Mouse (Mus musculus) CH12.LX (cell line): ENCODE results near the gene Zfyve26. TPM values are rescaled to one million over a fixed set of nuclear protein-coding genes. Genes with fewer than 3 reads are reported as not detected.

Experiments used
- DNase-seq: peaks from one replicate; pipeline ENCODE4 v3.0.0-alpha.2; 2013; ENCODE audit errors: extremely low read depth
- H3K27ac ChIP-seq: 2 replicates; pipeline ENCODE4 v1.5.1; 2012; ENCODE audit warnings: low read depth, mild to moderate bottlenecking, control low read depth, moderate library complexity; ENCODE audit not compliant: insufficient read depth
- H3K27me3 ChIP-seq: replicated peaks from 2 replicates; pipeline ENCODE3; 2012; ENCODE audit warnings: inconsistent platforms
- H3K36me3 ChIP-seq, 2 experiments: replicated peaks in 1 of 2; 2 replicates each; pipeline versions ENCODE3 to v1.6.1; 2012; ENCODE audit warnings: inconsistent platforms in 1 of 2, low read length in 1 of 2, mild to moderate bottlenecking in 1 of 2, mixed read lengths in 1 of 2, moderate library complexity in 1 of 2; ENCODE audit not compliant: control insufficient read depth in 1 of 2, insufficient read depth in 1 of 2
- H3K4me1 ChIP-seq, 2 experiments: 2 replicates each; pipeline ENCODE4 v1.6.1; 2012; ENCODE audit warnings: inconsistent platforms in 1 of 2, moderate library complexity in 1 of 2; ENCODE audit not compliant: insufficient read depth in 2 of 2, control insufficient read depth in 1 of 2
- H3K4me2 ChIP-seq: 2 replicates; pipeline ENCODE4 v1.6.1; 2012; ENCODE audit warnings: low read depth, mild to moderate bottlenecking, control low read depth; ENCODE audit not compliant: poor library complexity, insufficient read depth, severe bottlenecking
- H3K4me3 ChIP-seq, 3 experiments: fragments of 150-350 bp in 1 of 3; sonication (generic) in 1 of 3; replicated peaks in 1 of 3; 2 replicates each; pipeline versions ENCODE3 to v1.5.1; 2011 to 2012; ENCODE audit warnings: low read depth in 2 of 3, low read length in 2 of 3, mild to moderate bottlenecking in 2 of 3, moderate library complexity in 2 of 3, control low read depth in 1 of 3, improper control_type of control experiment in 1 of 3, inconsistent platforms in 1 of 3, mixed read lengths in 1 of 3; ENCODE audit not compliant: poor library complexity in 1 of 3
- H3K79me2 ChIP-seq: replicated peaks from 2 replicates; pipeline ENCODE4 v1.6.1; 2012; ENCODE audit warnings: mild to moderate bottlenecking, moderate library complexity; ENCODE audit not compliant: control insufficient read depth, poor library complexity, insufficient read depth, severe bottlenecking; ENCODE audit errors: extremely low read depth
- H3K9ac ChIP-seq: 2 replicates; pipeline ENCODE4 v1.6.1; 2012; ENCODE audit warnings: low read depth, mild to moderate bottlenecking, control low read depth, moderate library complexity; ENCODE audit not compliant: insufficient read depth
- H3K9me3 ChIP-seq: replicated peaks from 2 replicates; pipeline ENCODE3; 2012; ENCODE audit warnings: low read length, inconsistent platforms, mixed read lengths
- BHLHE40 ChIP-seq: IDR thresholded peaks from 2 replicates; pipeline ENCODE4 v1.6.1; 2011; ENCODE audit warnings: mild to moderate bottlenecking, low read depth, low read length, improper control_type of control experiment
- CHD1 ChIP-seq: IDR thresholded peaks from 2 replicates; pipeline ENCODE4 v1.6.1; 2012; ENCODE audit warnings: low read depth, low read length, improper control_type of control experiment, inconsistent platforms
- E2F4 ChIP-seq: IDR thresholded peaks from 2 replicates; pipeline ENCODE4 v1.6.1; 2011; ENCODE audit warnings: low read depth, low read length, improper control_type of control experiment; ENCODE audit not compliant: insufficient replicate concordance
- ELF1 ChIP-seq: IDR thresholded peaks from 2 replicates; pipeline ENCODE4 v1.6.1; 2014; ENCODE audit warnings: low read depth, mild to moderate bottlenecking, inconsistent platforms, low read length, improper control_type of control experiment
- MAFK ChIP-seq: IDR thresholded peaks from 2 replicates; pipeline ENCODE4 v1.6.1; 2011; ENCODE audit warnings: low read length, improper control_type of control experiment; ENCODE audit not compliant: insufficient replicate concordance
- MAX ChIP-seq: IDR thresholded peaks from 2 replicates; pipeline ENCODE4 v1.6.1; 2011; ENCODE audit warnings: low read length, improper control_type of control experiment
- MXI1 ChIP-seq: IDR thresholded peaks from 2 replicates; pipeline ENCODE4 v1.6.1; 2011; ENCODE audit warnings: mild to moderate bottlenecking, low read depth, low read length, improper control_type of control experiment
- NRF1 ChIP-seq: IDR thresholded peaks from 2 replicates; pipeline ENCODE4 v1.6.1; 2014; ENCODE audit warnings: low read depth, mild to moderate bottlenecking, inconsistent platforms, low read length, improper control_type of control experiment, moderate library complexity
- SIN3A ChIP-seq: IDR thresholded peaks from 2 replicates; pipeline ENCODE4 v1.6.1; 2012; ENCODE audit warnings: low read length, improper control_type of control experiment, inconsistent platforms
- TBP ChIP-seq: conservative IDR thresholded peaks from 2 replicates; pipeline ENCODE4 v1.6.1; 2011; ENCODE audit warnings: low read depth, low read length, improper control_type of control experiment
- UBTF ChIP-seq: IDR thresholded peaks from 2 replicates; pipeline ENCODE4 v1.6.1; 2012; ENCODE audit warnings: low read depth, mild to moderate bottlenecking, inconsistent platforms, low read length, improper control_type of control experiment, moderate library complexity
- USF1 ChIP-seq: IDR thresholded peaks from 2 replicates; pipeline ENCODE4 v1.6.1; 2014; ENCODE audit warnings: low read depth, mild to moderate bottlenecking, inconsistent platforms, low read length, improper control_type of control experiment
- USF2 ChIP-seq: conservative IDR thresholded peaks from 2 replicates; pipeline ENCODE4 v1.6.1; 2011; ENCODE audit warnings: low read depth, low read length, improper control_type of control experiment
- ZC3H11A ChIP-seq: IDR thresholded peaks from 2 replicates; pipeline ENCODE4 v1.6.1; 2012; ENCODE audit warnings: low read depth, mild to moderate bottlenecking, inconsistent platforms, low read length, improper control_type of control experiment
- ZKSCAN1 ChIP-seq: IDR thresholded peaks from 2 replicates; pipeline ENCODE4 v1.6.1; 2012; ENCODE audit warnings: low read depth, inconsistent platforms, low read length, improper control_type of control experiment, borderline replicate concordance
- ZNF384 ChIP-seq: IDR thresholded peaks from 2 replicates; pipeline ENCODE4 v1.6.1; 2012; ENCODE audit warnings: low read depth, low read length, improper control_type of control experiment, inconsistent platforms
- dilution Hi-C: fragments of 300-500 bp; cut with MboI; formaldehyde crosslinking; loops from 2 replicates; pipeline ENCODE4 v1.14.3; 2020; ENCODE audit warnings: low sequenced_read_pairs; ENCODE audit not compliant: extremely low pct_unique_long_range_greater_than_20kb, extremely low pct_ligation_motif_present
- in situ Hi-C: fragments of 300-500 bp; cut with MboI; formaldehyde crosslinking; loops from 3 replicates; pipeline ENCODE4 v1.14.3; 2019; ENCODE audit warnings: low sequenced_read_pairs, low pct_ligation_motif_present, low pct_unique_long_range_greater_than_20kb, mixed read lengths
- polyA plus RNA-seq: library from polyadenylated mRNA; unstranded; fragments of >175 nt; gene quantifications from 2 replicates; pipeline ENCODE4 v1.2.1, GENCODE M21; 2012; ENCODE audit warnings: low read depth; ENCODE audit not compliant: insufficient read length
- total RNA-seq, 2 experiments: library from RNA; depleted of rRNA; stranded (reverse); fragments of 300-350 nt in 1 of 2; fragments of >200 nt in 1 of 2; gene quantifications; 2 replicates each; pipeline ENCODE4 v1.2.3; 2012 to 2014

Zfyve26 gene
- total and polyA plus RNA-seq, 3 experiments: 10.4 to 24.8 (median 16.1) TPM

DNA sequence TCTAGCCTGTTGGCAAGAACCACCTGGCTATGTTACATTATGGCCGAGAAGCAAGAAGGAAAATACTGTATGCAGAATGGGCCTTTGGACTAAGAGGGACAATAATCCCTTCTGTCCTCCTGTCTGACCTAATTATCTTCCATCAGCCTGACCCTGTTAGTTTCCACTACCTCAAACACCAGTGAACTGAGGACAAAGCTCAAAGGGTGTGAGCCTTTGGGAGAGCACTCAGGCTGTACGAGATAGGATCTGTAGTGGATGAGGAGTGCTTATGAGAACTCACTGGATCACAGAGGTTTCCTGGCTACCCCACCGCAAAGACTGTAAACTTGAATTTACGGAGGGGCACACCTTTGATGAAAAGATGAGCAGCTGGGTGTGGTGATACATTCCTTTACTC, 17.6 kb upstream of the Zfyve26 start:
- no peak for DNase-seq
- in situ Hi-C loops (no loop called here), dilution Hi-C loops (no loop called here)
- Histone ChIP-seq H3K4me1 (no peaks in the 10 kb centered on the region), H3K9ac (no peak overlapping the region), H3K79me2 (no peaks in the 10 kb centered on the region), H3K4me2 (no peak overlapping the region), H3K36me3 (peaks cover 9 to 53% of the 10 kb centered on the region in 2 experiments), H3K4me3 (no peak overlapping the region), H3K27me3 (no peaks in the 10 kb centered on the region), H3K27ac (no peak overlapping the region), H3K9me3 (no peaks in the 10 kb centered on the region)
- TF ChIP-seq E2F4: no peak
- TF ChIP-seq CHD1: no peak
- TF ChIP-seq MAX: no peak
- no peak for TF ChIP-seq ZKSCAN1

DNA sequence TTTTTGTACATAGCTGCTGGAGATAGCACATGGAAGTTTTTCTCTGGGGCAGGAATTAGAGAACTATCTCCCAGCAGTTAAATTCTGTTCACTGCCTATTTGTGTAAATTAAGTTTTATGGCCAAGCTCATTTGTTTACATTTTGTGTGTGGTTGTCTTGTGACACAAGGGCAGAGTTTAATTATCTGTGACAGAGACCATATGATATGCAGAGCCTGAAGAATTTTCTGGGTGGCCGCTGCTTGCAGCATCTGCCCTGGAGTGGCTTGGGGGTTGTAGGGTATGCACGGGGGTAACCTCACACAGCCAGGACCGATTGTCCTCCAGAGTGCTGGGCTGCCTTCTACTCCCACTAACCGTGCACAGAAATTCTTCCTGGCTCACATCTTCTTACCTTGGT, 9.9 kb upstream of the Zfyve26 start:
- no peak overlapping the region for H3K9ac ChIP-seq
- in situ Hi-C loops: no loop called here
- H3K27me3 ChIP-seq: no peaks in the 10 kb centered on the region
- H3K4me1 ChIP-seq: no peaks in the 10 kb centered on the region
- H3K27ac ChIP-seq: no peak overlapping the region
- TF ChIP-seq MAFK (no peak), ELF1 (no peak), BHLHE40 (no peak), TBP (no peak), MXI1 (no peak), ZC3H11A (no peak), UBTF (no peak), CHD1 (no peak), USF2 (no peak), ZNF384 (no peak), USF1 (no peak), SIN3A (no peak), NRF1 (no peak)
- no peak for DNase-seq
- no peak overlapping the region for H3K4me2 ChIP-seq
- H3K79me2 ChIP-seq: no peaks in the 10 kb centered on the region
- dilution Hi-C loops: no loop called here
- peaks cover 14 to 62% of the 10 kb centered on the region in 2 experiments for H3K36me3 ChIP-seq
- H3K4me3 ChIP-seq: no peak overlapping the region
- no peaks in the 10 kb centered on the region for H3K9me3 ChIP-seq
